Mouse (Mus musculus) spleen, postnatal 4 days (tissue): ENCODE data around the gene Mapkapk3.
A peak's percentile ranks its signal among the peaks of the same experiment; 100 is the strongest.

ENCODE experiments used
- DNase-seq, 2 experiments: peaks; one replicate each; pipeline ENCODE4 v3.0.0; 2022; ENCODE audit warnings: low spot score in 2 of 2

Mapkapk3 gene

GRCm38 (mm10) chr9:107264731-107265130 lies 24.9 kb downstream of the Mapkapk3 start:
- DNase-seq: no peak

- no peak for DNase-seq
These were observed 25.8 kb downstream of the Mapkapk3 start for GRCm38 (mm10) chr9:107263912-107264311.

- DNase-seq: no peak
These were observed 27.3 kb downstream of the Mapkapk3 start for GRCm38 (mm10) chr9:107262375-107262774.

- no peak for DNase-seq
These were observed 27.9 kb downstream of the Mapkapk3 start for GRCm38 (mm10) chr9:107261792-107262191.

- no peak for DNase-seq
These were observed 28.8 kb downstream of the Mapkapk3 start for GRCm38 (mm10) chr9:107260836-107261235.

GRCm38 (mm10) chr9:107260429-107260828 lies 29.2 kb downstream of the Mapkapk3 start:
- DNase-seq: no peak

GRCm38 (mm10) chr9:107259571-107259970 lies 30.1 kb downstream of the Mapkapk3 start:
- DNase-seq: no peak

- no peak for DNase-seq
These were observed 34.1 kb downstream of the Mapkapk3 start for GRCm38 (mm10) chr9:107255596-107255995.

- no peak for DNase-seq
These were observed 34.8 kb downstream of the Mapkapk3 start for GRCm38 (mm10) chr9:107254925-107255324.

- no peak for DNase-seq
These were observed 35.2 kb downstream of the Mapkapk3 start for GRCm38 (mm10) chr9:107254476-107254875.

- no peak for DNase-seq
These were observed 37.5 kb downstream of the Mapkapk3 start for GRCm38 (mm10) chr9:107252164-107252563.

GRCm38 (mm10) chr9:107250416-107251337 lies 39.0 kb downstream of the Mapkapk3 start:
- DNase-seq: no peak

- no peak for DNase-seq
These were observed 40.5 kb downstream of the Mapkapk3 start for GRCm38 (mm10) chr9:107249154-107249553.

GRCm38 (mm10) chr9:107246170-107246569 lies 43.5 kb downstream of the Mapkapk3 start:
- peak; percentile 14 to 60 for DNase-seq

GRCm38 (mm10) chr9:107245311-107245710 lies 44.4 kb downstream of the Mapkapk3 start:
- peak in 1 of 2 experiments; percentile 3 for DNase-seq

GRCm38 (mm10) chr9:107236151-107236550 lies 53.5 kb downstream of the Mapkapk3 start:
- DNase-seq: no peak

GRCm38 (mm10) chr9:107235261-107235660 lies 54.4 kb downstream of the Mapkapk3 start:
- DNase-seq: no peak

GRCm38 (mm10) chr9:107232140-107232539 lies 57.5 kb downstream of the Mapkapk3 start:
- DNase-seq: no peak

- DNase-seq: no peak
These were observed 58.0 kb downstream of the Mapkapk3 start, which contains the start of gene Dock3 for GRCm38 (mm10) chr9:107231539-107232139. Gene Dock3, minus strand, starts transcription at chr9:107231909.

GRCm38 (mm10) chr9:107230991-107231538 lies 58.6 kb downstream of the Mapkapk3 start:
- DNase-seq: no peak

- no peak for DNase-seq
These were observed 65.1 kb downstream of the Mapkapk3 start for GRCm38 (mm10) chr9:107224597-107224996.
